Mouse (Mus musculus): ENCODE results near the gene Arl14ep. TPM values are rescaled to one million over a fixed set of nuclear protein-coding genes. Genes with fewer than 3 reads are reported as not detected.
"Not testable (repeated sequence)": the region's sequence is repeated elsewhere in the genome, so short reads cannot be mapped to it uniquely, and the experiment has no call there.

The Arl14ep gene
- polyA plus RNA-seq, 1 experiment = 13.5 TPM

DNA sequence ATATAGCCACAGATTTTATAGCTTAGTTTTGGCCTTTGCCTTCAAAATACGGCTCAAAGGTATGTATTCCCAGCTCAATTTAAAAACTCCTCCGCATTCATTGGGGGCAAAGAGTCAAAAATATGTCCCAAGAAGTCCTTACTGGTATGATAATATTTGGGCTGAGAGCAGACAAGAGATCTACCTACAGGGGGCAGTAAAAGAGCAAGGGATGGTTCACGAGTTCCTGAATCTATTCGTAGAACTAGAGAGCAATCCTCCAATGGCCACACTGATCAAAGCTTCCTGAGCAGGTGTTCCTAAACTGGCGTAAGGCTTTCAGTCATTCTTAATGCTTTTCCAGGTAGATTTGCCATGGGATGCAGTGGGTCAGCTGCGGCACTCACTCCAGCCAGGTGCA lies 35.9 kb upstream of the Arl14ep start:
- H3K79me2 ChIP-seq (ENCODE audit: control insufficient read depth, insufficient read depth) = no peaks in the 10 kb centered on the region
- H3K27me3 ChIP-seq (ENCODE audit: control insufficient read depth, insufficient read depth, insufficient read length) = no peaks in the 10 kb centered on the region
- H3K4me3 ChIP-seq (ENCODE audit: insufficient read depth, poor library complexity, severe bottlenecking) = no peak overlapping the region
- H3ac ChIP-seq (ENCODE audit: control insufficient read depth, insufficient read length, low read depth) = no peak overlapping the region
- no peaks in the 10 kb centered on the region for H3K36me3 ChIP-seq (ENCODE audit: control insufficient read depth, insufficient read depth)
- H3K79me3 ChIP-seq (ENCODE audit: low read depth) = no peaks in the 10 kb centered on the region
- TF ChIP-seq FOSL1 (IDR thresholded peaks at IDR 0.05; ENCODE audit: insufficient read depth, low read length, poor library complexity, severe bottlenecking) (no peak), CEBPB (IDR thresholded peaks at IDR 0.05; ENCODE audit: low read depth) (no peak), MYOD1 (IDR thresholded peaks at IDR 0.05; ENCODE audit: control insufficient read depth, insufficient read length, low read depth) (no peak), MYOG (IDR thresholded peaks at IDR 0.05; ENCODE audit: control insufficient read depth, extremely low read depth, insufficient read length) (no peak), CTCF (IDR thresholded peaks at IDR 0.05; ENCODE audit: control insufficient read depth, insufficient read depth, insufficient read length) (no peak), USF1 (IDR thresholded peaks at IDR 0.05; ENCODE audit: low read depth) (no peak), MAX (IDR thresholded peaks at IDR 0.05) (no peak)

DNA sequence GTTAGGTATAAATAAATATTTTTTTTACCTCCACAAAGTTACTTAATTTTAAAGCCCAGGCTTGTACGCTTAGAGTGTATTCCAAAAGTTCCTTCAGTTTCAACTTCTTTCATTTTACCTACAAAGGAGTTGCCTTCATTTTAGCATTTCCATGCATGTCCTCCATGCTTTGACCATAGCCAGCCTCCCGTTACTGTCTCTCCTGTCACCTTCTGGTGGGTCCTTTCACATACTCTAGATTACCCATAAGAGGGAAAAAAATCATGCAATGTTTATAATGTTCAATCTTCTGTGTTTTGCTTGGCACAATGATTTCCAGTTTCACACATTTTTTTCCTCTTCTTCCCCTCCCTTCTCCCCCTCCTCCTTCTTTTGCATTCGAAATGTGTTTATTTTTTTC lies 32.2 kb upstream of the Arl14ep start:
- Histone ChIP-seq H3ac (ENCODE audit: control insufficient read depth, insufficient read length, low read depth) (no peak overlapping the region), H3K79me3 (ENCODE audit: low read depth) (no peaks in the 10 kb centered on the region), H3K36me3 (ENCODE audit: control insufficient read depth, insufficient read depth) (no peaks in the 10 kb centered on the region), H3K4me3 (ENCODE audit: insufficient read depth, poor library complexity, severe bottlenecking) (no peak overlapping the region), H3K27me3 (ENCODE audit: control insufficient read depth, insufficient read depth, insufficient read length) (no peaks in the 10 kb centered on the region), H3K79me2 (ENCODE audit: control insufficient read depth, insufficient read depth) (no peaks in the 10 kb centered on the region)
- TF ChIP-seq MYOD1 (IDR thresholded peaks at IDR 0.05; ENCODE audit: control insufficient read depth, insufficient read length, low read depth) (no peak), USF1 (IDR thresholded peaks at IDR 0.05; ENCODE audit: low read depth) (no peak), MYOG (IDR thresholded peaks at IDR 0.05; ENCODE audit: control insufficient read depth, extremely low read depth, insufficient read length) (no peak), CEBPB (IDR thresholded peaks at IDR 0.05; ENCODE audit: low read depth) (no peak), FOSL1 (IDR thresholded peaks at IDR 0.05; ENCODE audit: insufficient read depth, low read length, poor library complexity, severe bottlenecking) (no peak), CTCF (IDR thresholded peaks at IDR 0.05; ENCODE audit: control insufficient read depth, insufficient read depth, insufficient read length) (no peak), MAX (IDR thresholded peaks at IDR 0.05) (no peak)

DNA sequence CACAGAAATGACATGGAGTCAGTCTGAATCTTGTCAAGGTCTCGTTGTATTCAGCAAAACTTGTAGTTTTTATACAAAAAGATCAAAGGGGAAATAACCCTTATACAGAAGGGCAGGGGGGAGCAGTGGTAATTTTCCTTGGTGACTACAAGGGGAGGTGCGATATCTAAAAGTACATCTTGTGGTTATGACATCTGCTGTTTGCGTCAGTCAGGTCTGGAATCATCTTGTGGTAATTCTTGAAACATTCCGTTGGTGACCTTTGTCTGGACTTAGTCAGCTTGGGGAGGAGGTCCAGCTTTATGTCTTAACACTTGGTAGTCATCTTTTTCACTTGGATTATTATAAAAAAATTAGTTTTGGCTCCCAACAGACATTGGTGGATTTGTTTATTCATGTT lies 31.7 kb upstream of the Arl14ep start:
- H3K4me3 ChIP-seq (ENCODE audit: insufficient read depth, poor library complexity, severe bottlenecking); H3ac ChIP-seq (ENCODE audit: control insufficient read depth, insufficient read length, low read depth); H3K36me3 ChIP-seq (ENCODE audit: control insufficient read depth, insufficient read depth): not testable (repeated sequence)

GRCm38 (mm10) chr2:106991261-106991660 lies 17.0 kb upstream of the Arl14ep start:
- no peak overlapping the region for H3ac ChIP-seq (ENCODE audit: control insufficient read depth, insufficient read length, low read depth)
- no peaks in the 10 kb centered on the region for H3K79me2 ChIP-seq (ENCODE audit: control insufficient read depth, insufficient read depth)
- H3K27me3 ChIP-seq (ENCODE audit: control insufficient read depth, insufficient read depth, insufficient read length) = no peaks in the 10 kb centered on the region
- no peak overlapping the region for H3K4me3 ChIP-seq (ENCODE audit: insufficient read depth, poor library complexity, severe bottlenecking)
- no peaks in the 10 kb centered on the region for H3K79me3 ChIP-seq (ENCODE audit: low read depth)
- no peak for TF ChIP-seq USF1 (IDR thresholded peaks at IDR 0.05; ENCODE audit: low read depth)
- TF ChIP-seq CTCF (IDR thresholded peaks at IDR 0.05; ENCODE audit: control insufficient read depth, insufficient read depth, insufficient read length) = no peak
- TF ChIP-seq MYOD1 (IDR thresholded peaks at IDR 0.05; ENCODE audit: control insufficient read depth, insufficient read length, low read depth) = no peak
- no peak for TF ChIP-seq CEBPB (IDR thresholded peaks at IDR 0.05; ENCODE audit: low read depth)
- no peak for TF ChIP-seq FOSL1 (IDR thresholded peaks at IDR 0.05; ENCODE audit: insufficient read depth, low read length, poor library complexity, severe bottlenecking)
- TF ChIP-seq MYOG (IDR thresholded peaks at IDR 0.05; ENCODE audit: control insufficient read depth, extremely low read depth, insufficient read length) = no peak
- TF ChIP-seq MAX (IDR thresholded peaks at IDR 0.05) = no peak
- no peaks in the 10 kb centered on the region for H3K36me3 ChIP-seq (ENCODE audit: control insufficient read depth, insufficient read depth)

More for the DNA sequence above, 31.7 kb upstream of the Arl14ep start:
- not testable (repeated sequence) for H3K27me3 ChIP-seq (ENCODE audit: control insufficient read depth, insufficient read depth, insufficient read length); H3K79me3 ChIP-seq (ENCODE audit: low read depth); H3K79me2 ChIP-seq (ENCODE audit: control insufficient read depth, insufficient read depth)

DNA sequence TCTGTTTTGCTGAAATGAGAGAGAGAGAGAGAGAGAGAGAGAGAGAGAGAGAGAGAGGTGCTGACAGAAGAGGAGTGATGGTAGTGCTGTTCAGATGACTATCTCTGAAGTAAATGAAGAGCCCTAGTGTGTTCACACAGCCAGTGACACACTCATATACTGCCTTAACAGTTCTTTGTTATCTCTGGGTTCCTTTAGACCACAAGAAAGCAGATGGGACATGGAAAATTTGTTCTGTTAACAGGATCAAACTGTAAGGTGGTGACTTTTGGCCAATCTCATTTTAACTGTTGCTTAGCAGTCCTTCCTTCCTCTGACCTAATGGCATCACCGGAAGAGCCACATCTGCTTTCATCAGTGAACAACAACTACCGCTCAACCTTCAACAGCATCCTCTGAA lies 10.7 kb upstream of the Arl14ep start:
- H3K4me3 ChIP-seq (ENCODE audit: insufficient read depth, poor library complexity, severe bottlenecking) = no peak overlapping the region
- H3ac ChIP-seq (ENCODE audit: control insufficient read depth, insufficient read length, low read depth) = no peak overlapping the region
- H3K36me3 ChIP-seq (ENCODE audit: control insufficient read depth, insufficient read depth) = no peaks in the 10 kb centered on the region
- H3K79me2 ChIP-seq (ENCODE audit: control insufficient read depth, insufficient read depth) = no peaks in the 10 kb centered on the region
- no peak for TF ChIP-seq CTCF (IDR thresholded peaks at IDR 0.05; ENCODE audit: control insufficient read depth, insufficient read depth, insufficient read length)
- no peak for TF ChIP-seq MYOG (IDR thresholded peaks at IDR 0.05; ENCODE audit: control insufficient read depth, extremely low read depth, insufficient read length)
- no peak for TF ChIP-seq USF1 (IDR thresholded peaks at IDR 0.05; ENCODE audit: low read depth)
- no peak for TF ChIP-seq CEBPB (IDR thresholded peaks at IDR 0.05; ENCODE audit: low read depth)
- no peak for TF ChIP-seq MAX (IDR thresholded peaks at IDR 0.05)
- no peak for TF ChIP-seq FOSL1 (IDR thresholded peaks at IDR 0.05; ENCODE audit: insufficient read depth, low read length, poor library complexity, severe bottlenecking)
- no peak for TF ChIP-seq MYOD1 (IDR thresholded peaks at IDR 0.05; ENCODE audit: control insufficient read depth, insufficient read length, low read depth)
- no peaks in the 10 kb centered on the region for H3K27me3 ChIP-seq (ENCODE audit: control insufficient read depth, insufficient read depth, insufficient read length)
- no peaks in the 10 kb centered on the region for H3K79me3 ChIP-seq (ENCODE audit: low read depth)

DNA sequence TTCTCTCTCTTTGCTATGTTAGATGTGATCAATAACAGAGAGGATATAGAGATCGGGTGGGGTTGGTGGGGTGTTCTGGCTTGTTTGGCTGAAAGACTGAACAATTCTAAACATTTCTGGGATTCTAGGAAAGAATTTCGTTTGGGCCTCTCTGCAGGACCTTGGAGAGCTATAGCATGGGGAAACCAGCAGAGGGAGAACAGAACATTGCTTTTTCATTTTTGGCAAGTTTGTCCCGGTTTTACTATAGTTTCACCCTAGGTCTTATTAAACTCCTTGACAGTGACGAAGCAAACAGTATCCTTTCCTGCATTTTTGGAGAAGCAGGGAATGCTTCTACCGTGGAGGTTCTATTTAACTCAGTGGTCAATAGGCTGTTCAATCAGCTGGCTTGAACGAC lies 8.3 kb upstream of the Arl14ep start:
- H3K36me3 ChIP-seq (ENCODE audit: control insufficient read depth, insufficient read depth) = no peaks in the 10 kb centered on the region
- H3K79me2 ChIP-seq (ENCODE audit: control insufficient read depth, insufficient read depth) = no peaks in the 10 kb centered on the region
- H3K79me3 ChIP-seq (ENCODE audit: low read depth) = no peaks in the 10 kb centered on the region
- H3K27me3 ChIP-seq (ENCODE audit: control insufficient read depth, insufficient read depth, insufficient read length) = no peaks in the 10 kb centered on the region
- TF ChIP-seq CEBPB (IDR thresholded peaks at IDR 0.05; ENCODE audit: low read depth) (no peak), MYOG (IDR thresholded peaks at IDR 0.05; ENCODE audit: control insufficient read depth, extremely low read depth, insufficient read length) (no peak), USF1 (IDR thresholded peaks at IDR 0.05; ENCODE audit: low read depth) (no peak), MAX (IDR thresholded peaks at IDR 0.05) (no peak), FOSL1 (IDR thresholded peaks at IDR 0.05; ENCODE audit: insufficient read depth, low read length, poor library complexity, severe bottlenecking) (no peak), MYOD1 (IDR thresholded peaks at IDR 0.05; ENCODE audit: control insufficient read depth, insufficient read length, low read depth) (no peak), CTCF (IDR thresholded peaks at IDR 0.05; ENCODE audit: control insufficient read depth, insufficient read depth, insufficient read length) (no peak)
- H3ac ChIP-seq (ENCODE audit: control insufficient read depth, insufficient read length, low read depth) = no peak overlapping the region
- H3K4me3 ChIP-seq (ENCODE audit: insufficient read depth, poor library complexity, severe bottlenecking) = no peak overlapping the region
